Mouse (Mus musculus) liver, embryonic 16.5 days (tissue): ENCODE results near the gene Olfr172. TPM values are rescaled to one million over a fixed set of nuclear protein-coding genes. Genes with fewer than 3 reads are reported as not detected.

Experiments
- ATAC-seq: fragments of 200-750 bp; cut with Nextera tagmentation; 2 replicates; pipeline ENCODE4 v1.8.0; 2017; ENCODE audit warnings: low read depth, mild to moderate bottlenecking, moderate number of reproducible peaks, moderate library complexity
- H3K27ac ChIP-seq: fragments of 300-500 bp; sonication (generic); 2 replicates; pipeline ENCODE4 v1.5.1; 2014; ENCODE audit warnings: mild to moderate bottlenecking, low read length
- H3K27me3 ChIP-seq: fragments of 300-500 bp; sonication (generic); 2 replicates; pipeline ENCODE4 v1.6.1; 2014; ENCODE audit warnings: low read depth, low read length, mixed read lengths; ENCODE audit not compliant: control insufficient read depth, insufficient read depth
- H3K36me3 ChIP-seq: fragments of 300-500 bp; sonication (generic); 2 replicates; pipeline ENCODE4 v1.6.1; 2014; ENCODE audit warnings: mild to moderate bottlenecking; ENCODE audit not compliant: control insufficient read depth, insufficient read depth
- H3K4me1 ChIP-seq: fragments of 300-500 bp; sonication (generic); 2 replicates; pipeline ENCODE4 v1.6.1; 2014; ENCODE audit warnings: low read depth, low read length, mixed read lengths; ENCODE audit not compliant: control insufficient read depth
- H3K4me2 ChIP-seq: fragments of 300-500 bp; sonication (generic); 2 replicates; pipeline ENCODE4 v1.6.1; 2014; ENCODE audit warnings: low read depth, low read length, mixed read lengths
- H3K4me3 ChIP-seq: fragments of 300-500 bp; sonication (generic); 2 replicates; pipeline ENCODE4 v1.5.1; 2014; ENCODE audit warnings: low read depth, mild to moderate bottlenecking, low read length
- H3K9ac ChIP-seq: fragments of 300-500 bp; sonication (generic); 2 replicates; pipeline ENCODE4 v1.6.1; 2014; ENCODE audit warnings: low read depth, low read length
- H3K9me3 ChIP-seq: fragments of 300-500 bp; sonication (generic); replicated peaks from 2 replicates; pipeline ENCODE4 v1.6.1; 2016; ENCODE audit warnings: low read length; ENCODE audit not compliant: control insufficient read depth
- WGBS: fragments of 180-500 bp; shearing (Covaris S2); extraction: QIAGEN DNeasy Blood & Tissue Kit; methylation state at CpG from one replicate; pipeline ENCODE4 v1.1.7; 2014; ENCODE audit not compliant: insufficient replicate concordance; 5-methylcytosine and 5-hydroxymethylcytosine counted together
- polyA plus RNA-seq: library from polyadenylated mRNA; unstranded; fragments of >200 nt; fragmentation: Nextera tagmentation; extraction: Ambion mirVana; gene quantifications from 2 replicates; pipeline ENCODE4 v1.2.1, GENCODE M21; 2015

The Olfr172 gene
- polyA plus RNA-seq: not detected in 2 replicates

GRCm38 (mm10) chr16:58763076-58763475 lies at the start of gene Olfr172:
Olfr172 (minus strand) TSS chr16:58763176.
- Histone ChIP-seq H3K4me2 (no peak within 1 kb of the TSS), H3K27ac (no peak within 1 kb of the TSS), H3K9me3 (no peaks in the 10 kb centered on the region), H3K36me3 (no peaks in the 10 kb centered on the region), H3K27me3 (no peaks in the 10 kb centered on the region), H3K4me1 (no peaks in the 10 kb centered on the region), H3K9ac (no peak within 1 kb of the TSS), H3K4me3 (no peak within 1 kb of the TSS)
- WGBS: 54% methylated on average over 1 of the region's 1 CpGs
- no peak for ATAC-seq

GRCm38 (mm10) chr16:58800168-58800567 lies 37.2 kb upstream of the Olfr172 start, which contains the start of gene Olfr173:
Olfr173 (minus strand) TSS chr16:58800268.
- Histone ChIP-seq H3K36me3 (no peaks in the 10 kb centered on the region), H3K27ac (no peak within 1 kb of the TSS), H3K4me3 (no peak within 1 kb of the TSS), H3K9me3 (no peaks in the 10 kb centered on the region), H3K9ac (no peak within 1 kb of the TSS), H3K4me1 (no peaks in the 10 kb centered on the region), H3K4me2 (no peak within 1 kb of the TSS), H3K27me3 (no peaks in the 10 kb centered on the region)
- WGBS: 37% methylated on average over 2 of the region's 2 CpGs
- no peak for ATAC-seq

- Histone ChIP-seq H3K4me3 (no peak overlapping the region), H3K36me3 (no peaks in the 10 kb centered on the region), H3K27me3 (no peaks in the 10 kb centered on the region), H3K4me1 (no peaks in the 10 kb centered on the region), H3K4me2 (no peak overlapping the region), H3K9me3 (no peaks in the 10 kb centered on the region), H3K9ac (no peak overlapping the region), H3K27ac (no peak overlapping the region)
- ATAC-seq: no peak
These were observed 6.8 kb downstream of the Olfr172 start for GRCm38 (mm10) chr16:58756191-58756590.

- Histone ChIP-seq H3K27ac (no peak overlapping the region), H3K9me3 (no peaks in the 10 kb centered on the region), H3K36me3 (no peaks in the 10 kb centered on the region), H3K4me3 (no peak overlapping the region), H3K27me3 (no peaks in the 10 kb centered on the region), H3K4me1 (no peaks in the 10 kb centered on the region), H3K4me2 (no peak overlapping the region), H3K9ac (no peak overlapping the region)
- ATAC-seq: no peak
- WGBS: 16% methylated on average over 1 of the region's 1 CpGs
These were observed 11.7 kb downstream of the Olfr172 start for GRCm38 (mm10) chr16:58751314-58751713.

- Histone ChIP-seq H3K27me3 (no peaks in the 10 kb centered on the region), H3K36me3 (no peaks in the 10 kb centered on the region), H3K27ac (no peak overlapping the region), H3K9me3 (no peaks in the 10 kb centered on the region), H3K4me3 (no peak overlapping the region), H3K4me2 (no peak overlapping the region), H3K9ac (no peak overlapping the region), H3K4me1 (no peaks in the 10 kb centered on the region)
- 67% methylated on average over 4 of the region's 4 CpGs for WGBS
- ATAC-seq: no peak
These were observed 16.3 kb downstream of the Olfr172 start for GRCm38 (mm10) chr16:58746715-58747114.

- 72% methylated on average over 5 of the region's 5 CpGs for WGBS
These were observed 22.2 kb downstream of the Olfr172 start for GRCm38 (mm10) chr16:58740751-58741150.

GRCm38 (mm10) chr16:58738800-58739199 lies 24.2 kb downstream of the Olfr172 start:
- Histone ChIP-seq H3K4me2 (no peak overlapping the region), H3K4me1 (peaks cover 7% of the 10 kb centered on the region), H3K27ac (no peak overlapping the region), H3K9me3 (no peaks in the 10 kb centered on the region), H3K4me3 (no peak overlapping the region), H3K9ac (no peak overlapping the region), H3K36me3 (0 out of 2 replicates have a peak, but pooled peaks cover 2% of the 10 kb centered on the region), H3K27me3 (no peaks in the 10 kb centered on the region)
- no peak for ATAC-seq
- 44% methylated on average over 1 of the region's 1 CpGs for WGBS

More at GRCm38 (mm10) chr16:58740751-58741150, 22.2 kb downstream of the Olfr172 start:
- Histone ChIP-seq H3K27me3 (no peaks in the 10 kb centered on the region), H3K27ac (no peak overlapping the region), H3K4me3 (no peak overlapping the region), H3K9ac (no peak overlapping the region), H3K4me1 (peaks cover 7% of the 10 kb centered on the region), H3K4me2 (no peak overlapping the region), H3K36me3 (no peaks in the 10 kb centered on the region), H3K9me3 (no peaks in the 10 kb centered on the region)
- no peak for ATAC-seq

- Histone ChIP-seq H3K27ac (no peak overlapping the region), H3K27me3 (no peaks in the 10 kb centered on the region), H3K9ac (no peak overlapping the region), H3K9me3 (no peaks in the 10 kb centered on the region), H3K36me3 (peaks cover 4% of the 10 kb centered on the region; the same call in 1 of the 2 replicates), H3K4me1 (peaks cover 7% of the 10 kb centered on the region), H3K4me3 (no peak overlapping the region), H3K4me2 (no peak overlapping the region)
- no peak for ATAC-seq
- WGBS: 64% methylated on average over 4 of the region's 4 CpGs
These were observed 24.8 kb downstream of the Olfr172 start for GRCm38 (mm10) chr16:58738205-58738604.

- Histone ChIP-seq H3K36me3 (peaks cover 6% of the 10 kb centered on the region; the same call in 1 of the 2 replicates), H3K9me3 (no peaks in the 10 kb centered on the region), H3K4me2 (peak overlapping the region; percentile 74), H3K27ac (peak overlapping the region; percentile 58), H3K27me3 (no peaks in the 10 kb centered on the region), H3K9ac (peak overlapping the region; percentile 73), H3K4me3 (peak overlapping the region; percentile 77), H3K4me1 (peaks cover 7% of the 10 kb centered on the region)
- ATAC-seq: peak; percentile 85
- whole genome bisulfite sequencing: under 1% methylated on average over 24 of the region's 31 CpGs
These were observed 34.8 kb downstream of the Olfr172 start for GRCm38 (mm10) chr16:58728176-58728671.
